In genomic region chr3:34664636-34665531, GRCm38 (mm10) we compare ENCODE assay signal across 8 mouse cellular contexts. TPM values are rescaled to one million over a fixed set of nuclear protein-coding genes. Genes with fewer than 3 reads are reported as not detected.
DNase-seq lines count a peak whose midpoint lies in the region; ATAC-seq and TF ChIP-seq lines count a peak whose summit lies in the region.

No protein-coding gene starts in this region.

- H3K27ac ChIP-seq in layer of hippocampus, adult 2 months, result peak overlapping the region; percentile 93
- peak overlapping the region; percentile 20; the same call in 1 of the 2 replicates for H3K27ac ChIP-seq in embryonic facial prominence, embryonic 11.5 days (replicated peaks; ENCODE audit: low read depth, low read length)
- H3K27ac ChIP-seq in intestine, embryonic 15.5 days, result no peak overlapping the region
- peak overlapping the region; percentile 87 for H3K27ac ChIP-seq in neural tube, embryonic 12.5 days

- under 1% methylated on average over 31 of the region's 31 CpGs for WGBS in embryonic facial prominence, embryonic 11.5 days
- WGBS in intestine, embryonic 15.5 days, result under 1% methylated on average over 31 of the region's 31 CpGs
- under 1% methylated on average over 31 of the region's 31 CpGs for WGBS in neural tube, embryonic 12.5 days

- DNase-seq in layer of hippocampus, adult 2 months (ENCODE audit: low spot score in 2 of 2), result no peak
- no peak for DNase-seq in layer of hippocampus, adult 9-11 months
- DNase-seq in embryonic facial prominence, embryonic 11.5 days (ENCODE audit: low spot score), result no peak
- DNase-seq in adipocyte (ENCODE audit: low spot score), result no peak
- no peak for DNase-seq in left cerebral cortex, postnatal 4 days

- H3K27me3 ChIP-seq in embryonic facial prominence, embryonic 11.5 days (ENCODE audit: control insufficient read depth, insufficient read depth, low read length), result peaks cover 60% of the 10 kb centered on the region
- H3K27me3 ChIP-seq in intestine, embryonic 15.5 days (replicated peaks), result peaks cover 90% of the 10 kb centered on the region
- H3K27me3 ChIP-seq in neural tube, embryonic 12.5 days (replicated peaks), result peaks cover 17% of the 10 kb centered on the region

- H3K4me3 ChIP-seq in layer of hippocampus, adult 2 months, result peak overlapping the region; percentile 52
- peak overlapping the region; percentile 26 for H3K4me3 ChIP-seq in embryonic facial prominence, embryonic 11.5 days (ENCODE audit: low read depth, low read length)
- peak overlapping the region; percentile 29 for H3K4me3 ChIP-seq in intestine, embryonic 15.5 days (replicated peaks)
- H3K4me3 ChIP-seq in neural tube, embryonic 12.5 days, result peak overlapping the region; percentile 32

- H3K36me3 ChIP-seq in embryonic facial prominence, embryonic 11.5 days (replicated peaks; ENCODE audit: control insufficient read depth, insufficient read depth, low read depth, low read length), result no peaks in the 10 kb centered on the region
- H3K36me3 ChIP-seq in intestine, embryonic 15.5 days, result no peaks in the 10 kb centered on the region
- no peaks in the 10 kb centered on the region for H3K36me3 ChIP-seq in neural tube, embryonic 12.5 days

- H3K9me3 ChIP-seq in embryonic facial prominence, embryonic 11.5 days (replicated peaks; ENCODE audit: control insufficient read depth, low read length), result no peaks in the 10 kb centered on the region
- no peaks in the 10 kb centered on the region for H3K9me3 ChIP-seq in intestine, embryonic 15.5 days
- no peaks in the 10 kb centered on the region for H3K9me3 ChIP-seq in neural tube, embryonic 12.5 days

- no peaks in the 10 kb centered on the region; the same call in none of the 2 replicates for H3K4me1 ChIP-seq in embryonic facial prominence, embryonic 11.5 days (ENCODE audit: control insufficient read depth, insufficient read depth, low read length)
- peaks cover 16% of the 10 kb centered on the region for H3K4me1 ChIP-seq in intestine, embryonic 15.5 days (replicated peaks)
- H3K4me1 ChIP-seq in neural tube, embryonic 12.5 days, result peaks cover 68% of the 10 kb centered on the region

- no peak for TF ChIP-seq CTCF in layer of hippocampus, adult 2 months (conservative IDR thresholded peaks at IDR 0.05)

- H3K9ac ChIP-seq in embryonic facial prominence, embryonic 11.5 days (replicated peaks; ENCODE audit: low read length), result peak overlapping the region; percentile 32
- no peak overlapping the region for H3K9ac ChIP-seq in intestine, embryonic 15.5 days
- peak overlapping the region; percentile 71; the same call in 1 of the 2 replicates for H3K9ac ChIP-seq in neural tube, embryonic 12.5 days

- ATAC-seq in embryonic facial prominence, embryonic 11.5 days (replicated peaks; ENCODE audit: insufficient number of reproducible peaks, low FRiP score, low TSS enrichment, low read depth), result no peak
- no peak for ATAC-seq in intestine, embryonic 15.5 days
- ATAC-seq in neural tube, embryonic 12.5 days (ENCODE audit: low FRiP score, low read depth), result no peak; the same call in 1 of the 2 replicates
- ATAC-seq in frontal cortex, adult (ENCODE audit: low TSS enrichment), result no peak

- intact Hi-C loops in left cerebral cortex, postnatal 4 days (cut with DNase I), result loop anchor here (5.0 kb wide), 2 partner anchors 432 to 817 kb away; no protein-coding TSS in a partner anchor

- H3K4me2 ChIP-seq in embryonic facial prominence, embryonic 11.5 days (ENCODE audit: low read depth, low read length), result peak overlapping the region; percentile 49
- peak overlapping the region; percentile 54 for H3K4me2 ChIP-seq in intestine, embryonic 15.5 days (replicated peaks)
- peak overlapping the region; percentile 79 for H3K4me2 ChIP-seq in neural tube, embryonic 12.5 days (replicated peaks)

RNA-seq across cellular contexts. Expression of gene Sox2, which starts 14.7 kb away (rescaled TPM):
- total RNA-seq in layer of hippocampus, adult 2 months (2021), result 10 to 100 TPM; 41.1 to 45.9 TPM
- polyA plus RNA-seq in embryonic facial prominence, embryonic 11.5 days (2014; fragmentation: Nextera tagmentation; extraction: Ambion mirVana), result 13.2 and 13.7 TPM in 2 replicates
- 0.62 and 0.89 TPM in 2 replicates for polyA plus RNA-seq in intestine, embryonic 15.5 days (2015; fragmentation: Nextera tagmentation; extraction: Ambion mirVana)
- polyA plus RNA-seq in neural tube, embryonic 12.5 days (2016; fragmentation: Nextera tagmentation; extraction: Ambion mirVana), result 48.0 and 49.7 TPM in 2 replicates
- total RNA-seq in left cerebral cortex, postnatal 4 days (2021), result 10 to 100 TPM; 55.8 to 59.3 TPM
